Mouse (Mus musculus) urinary bladder, postnatal 14 days (tissue): ENCODE data around the gene Vmn2r15.

Experiments
- DNase-seq: peaks from one replicate; pipeline ENCODE4 v3.0.0; 2021; ENCODE audit warnings: low spot score

Gene Vmn2r15

DNA sequence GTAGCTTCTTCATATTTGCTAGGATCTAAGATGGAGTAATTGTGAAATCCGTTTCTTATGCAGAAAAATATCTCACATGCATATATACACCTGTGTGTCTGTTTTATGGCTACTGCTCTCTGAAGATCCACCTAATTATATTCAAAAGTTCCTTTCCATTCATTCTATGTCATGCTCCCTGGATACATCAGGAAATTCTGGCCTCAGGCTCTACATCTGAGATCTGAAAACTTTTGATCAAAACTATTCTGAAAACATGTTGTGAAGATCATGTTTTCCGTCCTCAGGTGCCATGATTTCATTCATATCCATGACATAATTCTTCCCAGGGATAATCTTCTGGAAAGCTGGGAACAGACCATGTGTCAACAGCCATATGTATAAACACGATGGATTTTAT is at the start of gene Vmn2r15:
Gene Vmn2r15 (minus strand): TSS at position 101 of the 400 bp plus-strand sequence.
- no peak for DNase-seq

GRCm38 (mm10) chr5:109329862-109330261 is 32.4 kb upstream of the Vmn2r15 start, which contains the start of gene Vmn2r16:
Vmn2r16 (plus strand) TSS chr5:109330162.
- no peak for DNase-seq

GRCm38 (mm10) chr5:109294655-109295054 is 2.8 kb downstream of the Vmn2r15 start:
- DNase-seq, result no peak
